Mouse (Mus musculus) fat pad, adult 2 months (tissue): Measurements from ENCODE around the gene Fezf1.

Experiments
- DNase-seq: peaks from one replicate; pipeline ENCODE4 v3.0.0-alpha.2; 2011; ENCODE audit warnings: low read depth, low spot score; ENCODE audit errors: extremely low read depth

The Fezf1 gene

GRCm38 (mm10) chr6:23247512-23248312, 450 bp downstream of the Fezf1 start:
- DNase-seq, result no peak

GRCm38 (mm10) chr6:23246790-23247511, 1.2 kb downstream of the Fezf1 start:
- DNase-seq, result no peak

- no peak for DNase-seq
Measured at GRCm38 (mm10) chr6:23246061-23246789, 1.9 kb downstream of the Fezf1 start.

GRCm38 (mm10) chr6:23245545-23246011, 2.6 kb downstream of the Fezf1 start:
- no peak for DNase-seq

GRCm38 (mm10) chr6:23245121-23245520, 3.0 kb downstream of the Fezf1 start:
- no peak for DNase-seq

- no peak for DNase-seq
Measured at GRCm38 (mm10) chr6:23243821-23244760, 4.1 kb downstream of the Fezf1 start.

GRCm38 (mm10) chr6:23211499-23211898, 36.7 kb downstream of the Fezf1 start:
- no peak for DNase-seq

GRCm38 (mm10) chr6:23207791-23208190, 40.4 kb downstream of the Fezf1 start:
- no peak for DNase-seq

- no peak for DNase-seq
Measured at GRCm38 (mm10) chr6:23202630-23203029, 45.5 kb downstream of the Fezf1 start.
